ENCODE assay signal across 1 mouse cellular context in the genomic region with DNA sequence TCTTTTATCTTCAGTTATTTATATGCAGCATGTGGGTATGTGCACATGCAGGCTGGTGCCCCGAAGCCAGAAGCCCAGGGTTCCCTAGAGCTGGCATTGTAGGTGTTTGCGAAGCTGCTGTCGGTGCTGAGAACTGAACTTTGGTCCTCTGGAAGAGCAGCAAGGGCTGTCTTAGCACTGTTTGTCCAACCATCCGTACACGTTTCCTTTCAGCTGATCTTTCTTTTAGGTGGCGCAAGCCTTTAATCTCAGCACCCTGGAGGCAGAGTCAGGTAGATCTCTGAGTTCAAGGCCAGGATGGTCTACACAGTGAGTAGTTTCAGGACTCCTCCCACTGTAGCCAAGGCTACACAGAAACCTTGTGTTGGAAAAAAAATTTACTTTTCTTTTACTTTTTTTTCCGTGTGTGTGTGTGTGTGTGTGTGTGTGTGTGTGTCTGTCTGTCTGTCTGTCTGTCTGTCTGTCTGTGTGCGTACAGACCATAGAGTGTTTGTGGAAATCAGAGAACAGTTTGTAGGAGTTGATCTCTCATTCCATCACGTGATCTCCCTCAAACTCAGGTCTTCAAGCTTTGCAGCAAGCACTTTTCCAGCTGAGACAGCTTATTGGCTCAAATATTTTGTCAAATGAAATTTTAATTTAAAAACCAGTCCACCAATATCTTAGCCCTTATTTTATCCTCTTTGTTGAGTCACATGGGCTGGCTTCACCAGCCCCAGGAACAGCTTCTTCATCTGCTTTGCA.
TF ChIP-seq lines count a peak whose summit lies in the region.

No protein-coding gene starts in this region.

TF ChIP-seq in MEL, 35 proteins besides CTCF, POLR2A, EP300 and RAD21:
- peak; percentile 57 for TF ChIP-seq ZNF384 (IDR thresholded peaks at IDR 0.05; ENCODE audit: low read depth, low read length)
- 0 out of 2 replicates have a peak, but pooled peaks have one; percentile 30 for TF ChIP-seq USF1 (IDR thresholded peaks at IDR 0.05; ENCODE audit: low read depth, low read length)
- no peak for TF ChIP-seq ZMIZ1 (IDR thresholded peaks at IDR 0.05; ENCODE audit: low read depth, low read length)
- TF ChIP-seq GATA1 (IDR thresholded peaks at IDR 0.05; ENCODE audit: low read depth, low read length) = no peak
